Mouse (Mus musculus) neural tube, embryonic 15.5 days (tissue): ENCODE results near the gene Fez1. TPM values are rescaled to one million over a fixed set of nuclear protein-coding genes. Genes with fewer than 3 reads are reported as not detected.
A peak's percentile ranks its signal among the peaks of the same experiment; 100 is the strongest.

Source experiments
- ATAC-seq: fragments of 200-750 bp; cut with Nextera tagmentation; 2 replicates; pipeline ENCODE4 v1.8.0; 2017; ENCODE audit warnings: mild to moderate bottlenecking, moderate TSS enrichment, moderate library complexity; ENCODE audit not compliant: low FRiP score
- H3K27ac ChIP-seq: fragments of 300-500 bp; sonication (generic); replicated peaks from 2 replicates; pipeline ENCODE4 v1.5.1; 2015; ENCODE audit warnings: mild to moderate bottlenecking, inconsistent platforms
- H3K27me3 ChIP-seq: fragments of 300-500 bp; sonication (generic); replicated peaks from 2 replicates; pipeline ENCODE4 v1.6.1; 2015; ENCODE audit warnings: inconsistent platforms
- H3K36me3 ChIP-seq: fragments of 300-500 bp; sonication (generic); 2 replicates; pipeline ENCODE4 v1.6.1; 2015; ENCODE audit warnings: inconsistent platforms
- H3K4me1 ChIP-seq: fragments of 300-500 bp; sonication (generic); 2 replicates; pipeline ENCODE4 v1.6.1; 2015; ENCODE audit warnings: inconsistent platforms
- H3K4me2 ChIP-seq: fragments of 300-500 bp; sonication (generic); 2 replicates; pipeline ENCODE4 v1.6.1; 2015; ENCODE audit warnings: inconsistent platforms, mild to moderate bottlenecking, moderate library complexity
- H3K4me3 ChIP-seq: fragments of 300-500 bp; sonication (generic); replicated peaks from 2 replicates; pipeline ENCODE4 v1.5.1; 2015; ENCODE audit warnings: mild to moderate bottlenecking, inconsistent platforms
- H3K9ac ChIP-seq: fragments of 300-500 bp; sonication (generic); replicated peaks from 2 replicates; pipeline ENCODE4 v1.6.1; 2015; ENCODE audit warnings: mild to moderate bottlenecking, inconsistent platforms
- H3K9me3 ChIP-seq: fragments of 300-500 bp; sonication (generic); replicated peaks from 2 replicates; pipeline ENCODE4 v1.6.1; 2016; ENCODE audit warnings: inconsistent platforms
- WGBS: fragments of 180-500 bp; shearing (Covaris S2); methylation state at CpG from one replicate; pipeline ENCODE4 v1.1.7; 2015; ENCODE audit warnings: mixed read lengths; 5-methylcytosine and 5-hydroxymethylcytosine counted together
- polyA plus RNA-seq: library from polyadenylated mRNA; unstranded; fragments of >200 nt; fragmentation: Nextera tagmentation; extraction: Ambion mirVana; gene quantifications from 2 replicates; pipeline ENCODE4 v1.2.1, GENCODE M21; 2015

Gene Fez1
- polyA plus RNA-seq, 1 experiment from 2014 or later = 612 TPM

GRCm38 (mm10) chr9:36905452-36905851 lies 83.8 kb downstream of the Fez1 start:
- no peaks in the 10 kb centered on the region for H3K9me3 ChIP-seq
- no peaks in the 10 kb centered on the region for H3K27me3 ChIP-seq
- H3K4me1 ChIP-seq = peaks cover 10% of the 10 kb centered on the region
- no peak overlapping the region for H3K9ac ChIP-seq
- H3K36me3 ChIP-seq = peaks cover 13% of the 10 kb centered on the region
- H3K4me2 ChIP-seq = no peak overlapping the region
- H3K4me3 ChIP-seq = no peak overlapping the region
- no peak for ATAC-seq
- peak overlapping the region; percentile 51; the same call in 1 of the 2 replicates for H3K27ac ChIP-seq
- 58% methylated on average over 4 of the region's 4 CpGs for WGBS

GRCm38 (mm10) chr9:36916362-36916761 lies 94.7 kb downstream of the Fez1 start:
- 11% methylated on average over 6 of the region's 6 CpGs for WGBS

GRCm38 (mm10) chr9:36916915-36917314 lies 95.3 kb downstream of the Fez1 start:
- ATAC-seq = no peak
- H3K4me2 ChIP-seq = no peak overlapping the region
- H3K27ac ChIP-seq = peak overlapping the region; percentile 61
- 55% methylated on average over 5 of the region's 5 CpGs for WGBS
- peaks cover 20% of the 10 kb centered on the region for H3K4me1 ChIP-seq
- H3K36me3 ChIP-seq = no peaks in the 10 kb centered on the region
- no peak overlapping the region for H3K9ac ChIP-seq
- no peaks in the 10 kb centered on the region for H3K27me3 ChIP-seq
- no peaks in the 10 kb centered on the region for H3K9me3 ChIP-seq
- H3K4me3 ChIP-seq = no peak overlapping the region

More at GRCm38 (mm10) chr9:36916362-36916761, 94.7 kb downstream of the Fez1 start:
- Histone ChIP-seq H3K27me3 (no peaks in the 10 kb centered on the region), H3K9me3 (no peaks in the 10 kb centered on the region), H3K4me3 (no peak overlapping the region), H3K4me2 (no peak overlapping the region), H3K4me1 (peaks cover 14% of the 10 kb centered on the region), H3K36me3 (no peaks in the 10 kb centered on the region), H3K27ac (peak overlapping the region; percentile 61; the same call in 1 of the 2 replicates), H3K9ac (no peak overlapping the region)
- ATAC-seq = peak; percentile 80; the same call in 1 of the 2 replicates

DNA sequence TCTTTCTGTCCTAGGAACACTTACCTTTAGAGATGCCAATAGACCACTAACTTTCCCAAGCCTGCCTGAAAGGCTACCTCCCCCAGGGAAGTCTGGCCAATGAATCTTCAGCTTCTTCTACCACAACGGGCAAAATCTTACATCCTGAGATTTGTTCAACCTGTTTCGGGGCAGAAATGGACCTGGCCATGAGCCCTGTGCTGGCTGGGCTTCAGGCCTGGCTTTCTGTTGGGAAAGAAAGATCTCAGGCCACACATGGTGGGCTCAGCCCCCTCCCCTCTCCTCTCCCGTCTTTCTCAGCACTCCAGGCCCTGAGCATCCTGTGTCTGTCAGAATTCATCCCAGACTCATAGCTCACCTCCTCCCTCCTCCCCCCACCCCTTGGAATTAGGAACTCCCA lies 96.9 kb downstream of the Fez1 start:
- Histone ChIP-seq H3K4me2 (no peak overlapping the region), H3K9me3 (no peaks in the 10 kb centered on the region), H3K4me1 (peaks cover 35% of the 10 kb centered on the region), H3K27ac (no peak overlapping the region), H3K27me3 (no peaks in the 10 kb centered on the region), H3K9ac (no peak overlapping the region), H3K36me3 (no peaks in the 10 kb centered on the region), H3K4me3 (no peak overlapping the region)
- WGBS = 60% methylated on average over 3 of the region's 3 CpGs
- ATAC-seq = no peak

DNA sequence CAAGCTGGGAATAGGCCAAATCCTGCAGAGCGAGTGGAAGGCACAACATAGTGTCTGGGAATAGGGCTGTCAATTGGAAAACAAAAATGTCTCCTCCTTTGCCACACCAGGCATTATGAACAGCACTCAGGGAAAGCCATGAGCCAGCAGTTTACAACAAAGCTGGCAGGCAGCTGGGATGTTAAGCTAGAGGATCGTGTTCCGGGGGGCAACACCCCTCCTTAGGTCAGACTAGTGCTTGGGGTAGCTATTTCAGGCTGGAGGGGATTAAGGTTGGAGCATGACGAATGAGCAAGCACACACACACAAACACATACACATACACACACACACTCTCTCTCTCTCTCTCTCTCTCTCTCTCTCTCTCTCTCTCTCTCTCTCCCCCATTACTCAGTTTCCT lies 97.8 kb downstream of the Fez1 start:
- Histone ChIP-seq H3K27me3 (no peaks in the 10 kb centered on the region), H3K9ac (no peak overlapping the region), H3K9me3 (no peaks in the 10 kb centered on the region), H3K4me2 (no peak overlapping the region), H3K36me3 (no peaks in the 10 kb centered on the region), H3K4me1 (peaks cover 36% of the 10 kb centered on the region), H3K27ac (no peak overlapping the region), H3K4me3 (no peak overlapping the region)
- no peak for ATAC-seq
- 63% methylated on average over 4 of the region's 4 CpGs for WGBS

DNA sequence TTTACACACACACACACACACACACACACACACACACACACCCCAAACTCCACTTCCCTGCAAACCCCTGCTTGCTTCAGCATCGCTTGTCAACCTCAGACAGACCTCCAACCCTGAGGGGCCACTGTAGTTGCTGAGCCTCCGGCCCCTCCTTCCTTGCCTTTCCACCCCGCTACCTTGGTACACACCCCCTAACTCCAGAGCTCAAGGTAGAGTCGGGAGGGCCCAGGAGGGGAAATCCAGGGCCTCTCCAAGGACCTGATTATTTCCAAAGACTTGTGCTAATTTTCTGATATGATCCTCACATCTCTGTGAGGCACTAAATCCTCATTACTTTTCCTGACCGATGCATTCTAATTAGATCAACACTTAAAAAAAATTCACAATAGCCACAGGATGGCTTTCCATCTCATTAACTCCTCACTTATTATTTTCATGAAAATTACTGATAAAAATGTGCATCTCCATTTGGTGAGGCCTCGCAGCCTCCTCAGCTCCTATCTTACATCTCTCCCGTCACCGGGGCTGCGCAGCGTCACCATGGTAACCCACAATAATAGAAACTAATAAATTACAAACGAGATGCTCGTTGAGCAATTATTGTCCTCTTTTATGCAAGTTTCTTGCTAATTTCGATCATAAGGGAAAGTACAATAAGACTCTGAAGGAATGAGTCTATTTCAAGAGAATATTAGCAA lies 100.2 kb downstream of the Fez1 start:
- H3K4me2 ChIP-seq = no peak overlapping the region
- peak overlapping the region; percentile 74 for H3K27ac ChIP-seq
- ATAC-seq = peak; percentile 82
- no peak overlapping the region for H3K4me3 ChIP-seq
- no peaks in the 10 kb centered on the region for H3K9me3 ChIP-seq
- 24% methylated on average over 13 of the region's 13 CpGs for WGBS
- H3K9ac ChIP-seq = no peak overlapping the region
- no peaks in the 10 kb centered on the region for H3K36me3 ChIP-seq
- no peaks in the 10 kb centered on the region for H3K27me3 ChIP-seq
- peaks cover 31% of the 10 kb centered on the region for H3K4me1 ChIP-seq

- no peak overlapping the region for H3K4me3 ChIP-seq
- no peak overlapping the region for H3K9ac ChIP-seq
- H3K4me1 ChIP-seq = peaks cover 26% of the 10 kb centered on the region
- no peaks in the 10 kb centered on the region for H3K9me3 ChIP-seq
- no peak overlapping the region for H3K4me2 ChIP-seq
- ATAC-seq = no peak
- no peak overlapping the region; the same call in 1 of the 2 replicates for H3K27ac ChIP-seq
- H3K36me3 ChIP-seq = no peaks in the 10 kb centered on the region
- no peaks in the 10 kb centered on the region for H3K27me3 ChIP-seq
- WGBS = 86% methylated on average over 5 of the region's 5 CpGs
Measured at GRCm38 (mm10) chr9:36923753-36924152, 102.1 kb downstream of the Fez1 start.

Other genes starting within 250 kb of the Fez1 start
- not detected in 2 replicates for gene Gm17689, start 239.2 kb upstream of the Fez1 start, polyA plus RNA-seq
- not detected in 2 replicates for gene A630095E13Rik, start 178.5 kb upstream of the Fez1 start, polyA plus RNA-seq
- not detected in 2 replicates for gene Acrv1, start 128.6 kb upstream of the Fez1 start, polyA plus RNA-seq
- 6.2 and 13.9 TPM in 2 replicates for gene Chek1, start 94.8 kb upstream of the Fez1 start, polyA plus RNA-seq
- gene Stt3a, start 54.2 kb upstream of the Fez1 start, polyA plus RNA-seq = 93.0 and 143 TPM in 2 replicates
- 118 and 120 TPM in 2 replicates for gene Ei24, start 24.5 kb upstream of the Fez1 start, polyA plus RNA-seq